Mouse (Mus musculus) gastrocnemius, postnatal 25 days (tissue): ENCODE measurements at regions not wholly inside any gene's neighbourhood (a gene's known extent, or its start where the extent isn't known, plus 50 kb on each side); places are given as distances from the start of the nearest gene placed in this dataset.
A peak's percentile ranks its signal among the peaks of the same experiment; 100 is the strongest.

ENCODE experiments used
- DNase-seq: peaks from one replicate; pipeline ENCODE4 v3.0.0; 2022

- DNase-seq, result no peak
Measured at GRCm38 (mm10) chr8:103501328-103501727, 600.1 kb upstream of the Cdh5 start.

DNA sequence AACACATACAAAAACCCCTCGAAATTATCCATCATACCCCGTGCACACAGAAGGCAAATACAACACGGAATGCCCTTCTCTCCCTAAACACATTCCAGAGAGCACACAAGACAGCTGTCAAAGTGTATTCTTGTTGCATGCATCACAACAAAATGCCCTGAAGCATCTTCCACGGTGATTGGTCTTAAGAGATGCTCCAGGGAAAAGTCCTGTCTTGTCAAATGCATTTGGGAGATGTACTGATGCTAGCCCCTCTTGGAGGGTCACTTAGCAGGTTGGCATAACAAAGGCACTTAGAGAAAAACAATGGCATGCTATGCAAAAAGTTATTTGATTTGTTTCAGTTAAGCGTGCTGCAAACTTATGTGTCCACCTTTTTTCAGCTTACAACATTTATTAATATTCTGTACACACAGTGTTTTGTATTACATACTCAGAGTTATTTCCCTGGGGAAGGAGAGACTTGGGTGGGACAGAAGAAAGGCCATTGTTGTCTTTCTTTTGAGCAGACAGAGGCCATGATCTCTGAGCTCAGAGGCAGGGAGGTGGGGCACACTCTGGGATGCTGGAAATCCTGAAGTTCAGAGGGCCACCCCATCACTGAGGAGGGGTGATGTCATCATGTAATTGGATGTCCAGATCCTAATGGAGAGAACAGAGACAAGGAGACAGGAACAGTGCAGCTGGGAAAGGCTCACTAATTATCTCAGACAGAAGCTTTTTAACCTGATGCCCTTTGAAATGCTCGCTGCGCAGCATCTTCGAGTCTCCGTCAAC, 598.2 kb upstream of the Cdh5 start:
- DNase-seq, result no peak

DNA sequence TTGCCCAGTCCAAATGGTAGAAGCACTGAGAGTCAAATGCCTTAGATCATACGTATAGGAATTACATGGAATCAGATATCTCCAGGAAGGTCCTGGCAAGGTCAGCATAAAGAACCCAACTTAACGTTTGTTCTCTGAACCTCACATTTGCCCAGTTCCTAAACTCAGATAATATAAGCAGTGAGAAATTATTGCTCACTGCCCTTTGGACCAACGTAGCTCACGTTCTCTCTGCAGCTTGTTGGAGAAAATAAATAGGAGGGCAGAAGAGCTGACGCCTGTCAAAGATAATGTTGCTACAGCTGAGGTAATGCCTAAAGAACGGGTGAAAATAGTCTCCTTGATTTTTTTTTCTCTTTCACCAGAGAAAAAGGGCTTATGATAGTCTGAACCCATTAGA, 595.1 kb upstream of the Cdh5 start:
- DNase-seq, result no peak

GRCm38 (mm10) chr8:103507068-103507467, 594.4 kb upstream of the Cdh5 start:
- no peak for DNase-seq

DNA sequence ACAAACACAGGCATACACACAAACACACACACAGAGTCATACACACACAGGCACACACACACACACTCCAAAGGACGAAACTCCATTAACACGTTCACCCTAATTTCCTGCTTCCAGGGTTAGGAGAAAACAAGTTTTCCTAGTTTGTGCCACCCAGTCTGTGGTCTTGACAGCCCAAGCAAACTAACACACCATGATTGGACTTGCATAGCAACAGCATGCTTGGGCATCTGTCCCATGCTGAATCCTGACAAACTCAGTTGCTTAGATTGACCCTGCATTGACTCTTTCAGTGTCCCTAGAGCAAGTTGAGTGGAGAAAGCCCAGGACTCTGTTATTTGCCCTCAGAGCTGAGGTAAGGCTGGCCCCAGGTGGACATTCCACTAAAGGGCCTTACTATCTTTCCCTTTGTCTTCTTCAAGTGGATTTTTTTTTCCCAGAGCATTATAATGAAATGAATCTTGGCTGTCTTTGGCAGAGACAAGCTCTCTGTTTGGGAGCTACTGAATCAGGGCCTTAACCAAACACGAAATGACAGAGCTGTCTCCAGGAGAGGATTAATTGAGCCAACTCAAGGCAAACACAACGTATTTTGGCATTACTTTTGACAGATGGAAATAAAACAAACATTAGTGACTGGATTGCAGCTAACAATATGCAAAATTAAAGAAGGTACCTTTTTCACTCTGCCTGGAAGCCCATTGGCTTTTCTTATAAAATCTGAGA, 581.1 kb upstream of the Cdh5 start:
- no peak for DNase-seq

GRCm38 (mm10) chr8:103530903-103531302, 570.5 kb upstream of the Cdh5 start:
- DNase-seq, result no peak

- peak; percentile 12 for DNase-seq
Measured at GRCm38 (mm10) chr8:103534971-103535370, 566.5 kb upstream of the Cdh5 start.

- DNase-seq, result peak; percentile 57
Measured at GRCm38 (mm10) chr8:103536856-103537255, 564.6 kb upstream of the Cdh5 start.

DNA sequence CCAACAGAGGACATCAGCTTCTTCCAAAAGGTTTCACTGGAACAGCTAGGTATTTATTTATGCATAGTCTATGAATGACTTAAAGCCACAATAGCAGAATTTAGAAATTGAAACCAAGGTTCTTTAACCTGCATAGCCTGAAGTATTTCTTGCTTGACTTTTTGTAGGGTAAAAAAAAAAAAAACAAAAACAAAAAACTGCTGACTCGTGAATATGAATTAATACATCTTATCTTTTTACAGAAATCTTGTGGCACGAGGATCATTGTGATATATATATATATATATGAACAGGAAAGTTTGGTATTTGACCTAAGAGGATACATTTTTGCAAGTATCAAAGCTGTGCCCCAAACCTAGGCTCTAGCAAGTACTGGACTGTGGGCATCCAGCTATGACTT, 559.5 kb upstream of the Cdh5 start:
- DNase-seq, result no peak

- no peak for DNase-seq
Measured at GRCm38 (mm10) chr8:103551916-103552535, 549.4 kb upstream of the Cdh5 start.

- no peak for DNase-seq
Measured at GRCm38 (mm10) chr8:103561606-103562005, 539.8 kb upstream of the Cdh5 start.

- no peak for DNase-seq
Measured at GRCm38 (mm10) chr8:103570864-103571425, 530.5 kb upstream of the Cdh5 start.

- no peak for DNase-seq
Measured at GRCm38 (mm10) chr8:103577147-103577546, 524.3 kb upstream of the Cdh5 start.

GRCm38 (mm10) chr8:103578006-103578405, 523.4 kb upstream of the Cdh5 start:
- no peak for DNase-seq

- no peak for DNase-seq
Measured at GRCm38 (mm10) chr8:103608291-103608690, 493.1 kb upstream of the Cdh5 start.

DNA sequence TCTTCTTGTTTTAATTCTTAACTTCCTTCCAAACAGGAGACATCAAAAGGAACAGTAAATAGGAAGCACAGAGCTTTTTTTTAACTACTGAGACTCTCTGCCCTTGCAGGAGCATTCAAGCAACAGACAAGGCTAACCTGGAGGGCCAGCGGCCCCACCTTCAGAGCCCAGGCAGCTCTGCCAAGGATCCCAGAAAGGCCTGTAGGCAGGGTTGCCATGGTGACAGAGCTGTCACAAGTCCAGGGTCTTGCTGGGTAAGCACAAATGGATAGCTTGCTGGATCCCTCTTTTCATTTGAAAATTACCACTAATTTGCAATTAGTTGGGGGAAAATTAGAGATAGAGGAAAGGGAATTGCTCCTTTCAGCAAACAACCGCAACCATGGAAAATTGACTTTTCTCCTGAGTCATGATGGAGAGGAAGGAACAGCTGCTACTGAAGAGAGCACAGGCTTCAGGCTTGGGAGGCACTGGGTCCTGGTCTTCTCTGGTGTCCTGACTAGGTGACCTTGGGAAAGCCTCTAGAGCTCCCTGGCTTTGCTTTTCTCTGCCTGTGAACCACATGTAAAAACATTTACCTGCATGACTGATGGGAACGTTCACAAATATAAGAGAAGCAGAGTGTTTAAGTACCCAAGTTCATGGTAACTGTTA, 477.5 kb upstream of the Cdh5 start:
- no peak for DNase-seq

- no peak for DNase-seq
Measured at GRCm38 (mm10) chr8:103625166-103625890, 476.1 kb upstream of the Cdh5 start.

DNA sequence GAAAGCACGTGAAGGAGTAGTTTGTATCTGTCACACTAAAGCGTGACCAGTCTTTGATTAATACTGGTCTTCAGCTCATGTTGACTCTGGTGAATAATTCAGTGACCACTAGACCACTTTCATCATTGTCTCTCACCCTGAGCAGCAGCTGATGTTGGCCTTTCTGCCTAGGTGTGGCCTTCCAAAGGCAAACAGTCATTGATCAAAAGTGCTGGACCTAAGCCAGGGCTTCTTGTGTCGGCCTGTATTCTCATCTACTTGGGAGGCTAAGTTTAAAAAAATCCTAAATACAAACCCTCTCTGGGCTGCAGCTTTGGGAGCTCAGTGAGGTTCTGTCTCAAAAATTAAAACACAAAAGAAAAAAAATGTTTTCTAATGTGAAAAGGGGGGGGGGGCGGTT, 475.0 kb upstream of the Cdh5 start:
- no peak for DNase-seq

DNA sequence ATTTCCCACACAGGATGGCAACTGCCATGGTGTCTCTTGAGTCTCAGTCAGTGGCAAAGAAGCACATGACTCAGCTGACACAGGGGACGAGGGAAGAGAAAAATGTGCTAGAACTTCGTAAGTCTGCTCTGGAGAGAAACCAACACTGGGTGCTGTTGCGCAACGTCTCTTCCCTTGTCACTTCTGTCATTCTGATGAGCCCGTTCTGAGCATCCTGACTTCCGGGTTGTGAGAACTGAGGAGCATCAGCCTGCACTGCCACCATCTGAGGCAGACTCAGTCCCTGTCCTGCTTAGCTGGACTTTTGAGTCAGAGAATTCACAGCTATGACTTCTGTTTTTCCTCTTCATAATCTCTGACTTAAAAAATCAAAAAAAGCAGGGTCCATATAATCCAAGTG, 468.9 kb upstream of the Cdh5 start:
- DNase-seq, result no peak

DNA sequence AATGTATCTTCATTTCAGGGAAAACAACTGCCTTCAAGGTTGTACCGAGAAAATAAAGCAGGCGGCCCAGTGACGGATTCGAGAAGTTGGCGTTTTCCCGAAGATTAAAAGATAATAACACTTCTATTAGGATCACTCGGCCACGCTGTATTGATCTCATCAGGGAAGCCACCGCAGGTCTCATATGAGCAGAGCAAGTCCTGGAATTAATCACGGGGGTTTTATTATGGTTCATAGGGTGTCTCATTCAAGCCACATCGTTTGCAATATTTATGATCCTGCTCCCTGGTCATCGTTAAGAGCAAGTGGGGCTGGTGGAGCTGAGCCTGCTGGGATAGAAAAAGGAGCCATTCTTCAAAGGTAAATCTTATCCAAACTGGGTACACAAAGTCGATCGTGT, 466.5 kb upstream of the Cdh5 start:
- DNase-seq, result no peak

DNA sequence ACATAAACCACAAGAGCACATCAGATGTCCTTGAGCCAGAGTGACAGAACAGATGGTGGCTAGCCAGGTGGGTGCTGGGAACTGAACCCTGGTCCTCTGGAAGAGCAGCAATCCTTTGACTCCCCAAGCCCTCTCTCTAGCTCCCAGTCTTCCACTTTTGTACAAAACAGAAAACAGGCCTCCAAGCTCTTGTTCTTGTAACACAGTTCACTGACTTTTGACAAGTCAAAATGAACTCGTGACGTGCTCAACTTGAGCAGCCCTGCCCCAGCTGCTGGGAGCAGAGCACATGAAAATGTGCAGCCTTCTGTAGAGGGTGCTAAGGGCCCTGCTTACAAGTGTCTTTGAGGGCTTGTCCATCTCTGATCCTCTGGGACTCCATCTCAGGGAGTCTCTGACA, 457.8 kb upstream of the Cdh5 start:
- DNase-seq, result no peak

GRCm38 (mm10) chr8:103644106-103644505, 457.3 kb upstream of the Cdh5 start:
- DNase-seq, result no peak
